Mouse (Mus musculus) gastrocnemius, adult 18-20 months (tissue): ENCODE data around the gene Shc3. TPM values are rescaled to one million over a fixed set of nuclear protein-coding genes. Genes with fewer than 3 reads are reported as not detected.

Source experiments
- DNase-seq: peaks from one replicate; pipeline ENCODE4 v3.0.0; 2021; ENCODE audit warnings: low spot score
- long read RNA-seq, 2 experiments: library from polyadenylated mRNA; stranded (forward); transcript quantifications; one replicate each; pipeline ENCODE4 v2.0.0; 2021
- total RNA-seq, 2 experiments: library from RNA; stranded (reverse); gene quantifications; 2 replicates each; pipeline ENCODE4 v1.2.3; 2021

Shc3 gene
- 1 to 10 TPM in 1 of 2 experiments, under 1 TPM in 1; 0.59 to 1.0 TPM for total RNA-seq
- long read RNA-seq, experiment 1: 0 reads
- long read RNA-seq, experiment 2: 0 reads

DNA sequence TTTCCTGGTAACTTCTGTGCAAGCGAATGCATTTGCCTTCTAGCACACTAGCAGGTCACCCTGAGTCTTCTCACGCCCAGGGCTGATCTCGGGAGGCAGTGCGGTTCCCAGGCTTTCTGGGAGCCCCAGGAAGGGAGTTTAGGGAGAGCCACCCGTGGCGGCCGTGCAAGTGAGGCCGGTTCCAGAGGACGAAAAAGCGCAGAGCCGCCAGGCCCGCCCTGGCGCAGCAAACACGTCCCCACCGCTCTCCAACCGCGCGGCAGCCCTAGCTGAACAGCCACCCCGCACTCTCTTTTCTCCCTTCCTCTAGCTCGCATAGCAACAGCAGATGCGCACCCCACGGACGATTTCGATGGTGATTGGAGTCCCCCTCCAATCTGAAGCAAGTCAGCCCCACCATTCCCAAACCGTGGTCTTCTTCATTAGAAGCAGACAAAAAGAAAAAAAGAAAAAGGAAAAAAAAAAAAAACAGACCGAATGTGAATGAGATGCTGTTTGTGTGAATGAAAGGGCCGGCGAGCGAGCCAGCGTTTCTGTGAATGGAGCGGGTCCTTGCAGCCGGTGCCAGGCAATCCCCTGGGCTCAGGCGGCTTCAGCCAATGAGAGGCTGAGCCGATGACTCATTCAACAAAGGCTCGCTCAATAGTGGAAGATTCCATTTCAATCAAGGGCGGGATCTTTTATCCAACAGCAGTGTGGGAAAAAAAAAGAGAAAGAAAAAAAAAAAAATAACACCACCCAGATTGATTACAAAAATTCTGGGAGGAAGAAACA lies at the start of gene Shc3:
TSS of gene Shc3 (minus strand) at position 509 of the 774 bp plus-strand sequence.
- peak; percentile 41 for DNase-seq

DNA sequence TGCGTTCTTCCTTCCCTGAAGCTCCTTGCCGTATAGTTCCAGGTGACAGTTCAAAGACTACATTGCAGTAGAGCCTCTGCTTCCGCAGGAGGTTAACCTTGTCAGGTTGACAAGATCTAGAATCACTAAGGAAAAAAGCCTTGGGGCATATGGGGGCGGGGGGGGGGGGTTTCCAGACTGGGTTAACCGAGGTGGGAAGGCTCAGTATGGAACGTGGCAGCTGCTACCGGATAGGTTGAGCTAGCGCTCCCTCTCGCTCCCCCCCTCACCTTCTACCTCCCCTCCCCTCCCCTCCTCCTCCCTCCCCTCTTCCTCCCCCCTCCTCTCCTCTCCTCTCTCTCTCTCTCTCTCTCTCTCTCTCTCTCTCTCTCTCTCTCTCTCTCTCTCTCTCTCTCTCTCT lies 49.4 kb upstream of the Shc3 start:
- DNase-seq: no peak

DNA sequence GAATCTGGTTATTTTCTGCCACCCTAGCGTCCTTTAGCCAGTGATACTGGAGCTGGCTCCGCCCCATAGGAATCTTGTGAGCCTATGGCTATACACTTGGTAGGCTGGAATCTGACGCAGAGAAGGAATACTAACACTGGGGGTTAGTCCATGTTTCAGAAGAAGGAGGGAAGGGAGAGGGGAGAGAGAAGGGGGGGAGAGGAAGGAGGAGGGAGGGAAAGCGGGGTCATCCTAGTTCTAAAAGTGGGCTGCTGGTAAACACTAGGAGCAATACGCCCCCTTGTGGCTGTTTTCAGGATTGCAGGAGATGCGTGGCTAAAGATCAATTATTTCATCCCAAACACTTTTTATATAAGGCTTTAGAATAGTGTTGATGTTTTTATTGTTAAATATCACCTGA lies 48.6 kb upstream of the Shc3 start:
- DNase-seq: peak; percentile 23

DNA sequence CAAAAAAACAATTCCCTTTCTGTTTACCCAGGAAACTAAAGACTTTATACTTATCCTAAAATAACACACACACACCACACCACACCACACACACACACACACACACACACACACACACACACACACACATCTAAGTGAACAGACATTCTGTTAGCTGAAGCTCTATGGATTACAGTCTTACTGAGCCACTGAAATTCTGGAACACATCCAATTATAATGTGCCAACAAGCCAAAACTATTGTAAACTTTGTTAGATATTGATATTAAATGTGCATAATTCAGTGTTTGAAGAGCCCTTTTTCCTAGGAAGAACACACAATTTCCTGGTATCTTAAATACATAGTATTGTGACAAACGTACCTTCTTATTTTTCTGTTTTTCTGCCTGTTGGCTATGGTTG lies 48.1 kb upstream of the Shc3 start:
- no peak for DNase-seq

DNA sequence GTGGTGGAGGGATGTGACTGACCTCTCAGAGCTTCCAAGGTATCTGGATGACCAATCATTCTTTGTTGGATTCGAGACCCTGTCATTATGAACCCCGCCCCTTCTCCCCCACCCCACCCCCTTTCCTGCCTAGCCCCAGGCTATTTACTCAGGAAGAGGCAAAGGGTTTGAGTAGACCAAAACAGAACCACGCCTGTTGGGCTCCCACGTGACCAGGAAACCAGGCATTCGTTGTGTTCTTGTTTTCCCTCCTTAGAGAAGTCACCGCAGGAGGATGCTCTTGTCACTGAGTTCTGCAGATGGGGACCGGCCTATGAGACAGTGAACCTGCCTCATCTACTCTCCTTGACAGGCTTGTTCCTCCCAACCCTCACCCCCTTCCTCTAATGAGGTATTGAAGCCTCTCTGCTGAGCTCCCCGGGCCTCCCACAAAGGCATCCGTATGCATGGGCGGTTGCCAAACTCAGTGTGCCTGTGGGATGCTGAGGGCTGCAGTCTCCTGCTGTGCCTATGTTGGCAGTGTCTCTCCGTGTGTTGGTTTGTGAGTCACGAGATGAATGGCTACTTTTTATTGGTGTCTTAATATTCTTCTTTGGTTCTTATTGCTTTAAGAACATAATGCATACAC lies 47.3 kb upstream of the Shc3 start:
- no peak for DNase-seq

DNA sequence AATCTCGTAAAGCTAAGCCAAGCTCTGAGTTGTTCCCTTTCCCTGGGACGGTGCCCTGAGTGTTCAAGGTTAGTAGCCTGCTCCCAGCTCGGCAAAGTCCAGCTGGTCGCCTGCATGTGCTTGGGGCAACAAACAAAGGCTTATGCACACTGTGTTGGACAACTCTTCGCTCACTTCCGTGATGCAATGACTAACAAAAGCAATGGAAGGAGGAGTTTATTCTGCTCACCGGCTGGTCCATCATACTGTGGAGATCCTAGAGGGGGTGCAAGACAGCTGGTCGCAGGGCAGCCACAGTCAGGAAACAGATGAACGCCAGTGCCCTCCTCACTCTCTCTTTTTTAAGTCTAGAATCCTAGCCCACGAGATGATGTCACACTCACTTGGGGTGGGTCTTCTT lies 46.6 kb upstream of the Shc3 start:
- DNase-seq: no peak

DNA sequence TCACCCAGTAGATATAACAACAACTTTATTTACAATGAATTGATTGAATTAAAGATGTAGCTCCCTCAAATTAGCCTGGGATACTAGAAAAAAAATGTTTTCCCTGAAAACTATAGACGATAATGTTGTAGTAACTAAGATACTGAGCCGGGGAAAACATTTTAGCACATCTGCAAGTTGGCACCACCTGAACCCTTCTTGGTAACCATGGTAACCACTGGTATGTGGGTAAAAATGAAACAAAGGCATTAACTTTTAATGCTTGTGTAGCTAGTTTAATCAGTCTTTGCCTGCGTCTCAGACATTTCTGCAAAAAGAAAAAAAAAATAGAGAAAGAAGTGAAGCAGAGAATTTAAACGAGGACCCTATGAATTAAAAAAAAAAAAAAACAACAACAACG lies 42.3 kb upstream of the Shc3 start:
- no peak for DNase-seq

DNA sequence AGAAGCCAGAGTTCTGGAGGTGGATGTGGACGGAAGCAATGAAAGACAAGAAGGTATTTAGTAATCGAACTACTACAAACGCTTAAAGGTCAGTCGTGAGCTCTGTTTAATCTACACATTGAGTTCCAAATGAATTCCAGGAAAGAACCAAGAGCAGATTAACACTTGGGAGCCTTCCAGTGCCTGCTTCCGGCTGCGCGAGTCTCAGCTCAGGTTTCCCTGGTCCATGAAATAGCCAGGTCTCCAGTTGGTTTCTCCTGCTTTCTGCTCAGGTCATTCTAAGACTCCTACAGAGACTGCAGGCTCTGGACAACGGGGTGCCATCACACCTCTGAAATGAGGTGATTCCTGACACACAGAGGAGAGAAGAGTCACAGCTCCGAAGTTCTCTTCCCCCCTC lies 41.8 kb upstream of the Shc3 start:
- no peak for DNase-seq

DNA sequence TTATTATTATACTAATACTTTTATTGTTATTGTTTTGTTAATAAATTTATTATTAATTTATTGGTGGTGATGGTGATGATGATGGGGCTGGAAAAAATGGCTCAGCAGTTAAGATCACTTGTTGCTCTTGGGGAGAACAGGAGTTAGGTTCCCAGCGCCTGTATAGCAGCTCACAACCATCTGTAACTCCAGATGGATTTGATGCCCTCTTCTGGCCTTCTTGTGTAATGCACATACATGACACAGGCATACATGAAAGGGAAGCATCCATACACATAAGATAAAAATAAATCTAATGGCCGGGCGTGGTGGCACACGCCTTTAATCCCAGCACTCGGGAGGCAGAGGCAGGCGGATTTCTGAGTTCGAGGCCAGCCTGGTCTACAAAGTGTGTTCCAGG lies 40.0 kb upstream of the Shc3 start:
- no peak for DNase-seq

DNA sequence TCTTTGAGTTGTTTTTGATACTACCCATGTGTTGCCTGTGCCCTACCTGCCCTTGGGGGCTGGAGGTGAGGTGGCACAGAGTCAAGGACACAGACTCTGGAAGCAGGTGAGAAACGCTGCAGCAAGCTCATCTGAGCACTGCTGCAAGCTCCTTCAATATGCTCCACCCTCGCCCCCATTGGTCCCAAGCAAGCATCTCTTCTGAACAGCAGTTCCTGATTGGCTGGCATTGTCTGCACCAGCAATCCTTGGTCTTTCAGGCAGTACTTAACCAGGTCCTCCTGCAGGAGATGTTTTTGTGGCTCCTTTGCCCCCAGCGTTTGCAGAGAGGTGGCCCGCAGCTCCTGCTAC lies 34.6 kb upstream of the Shc3 start:
- DNase-seq: no peak

DNA sequence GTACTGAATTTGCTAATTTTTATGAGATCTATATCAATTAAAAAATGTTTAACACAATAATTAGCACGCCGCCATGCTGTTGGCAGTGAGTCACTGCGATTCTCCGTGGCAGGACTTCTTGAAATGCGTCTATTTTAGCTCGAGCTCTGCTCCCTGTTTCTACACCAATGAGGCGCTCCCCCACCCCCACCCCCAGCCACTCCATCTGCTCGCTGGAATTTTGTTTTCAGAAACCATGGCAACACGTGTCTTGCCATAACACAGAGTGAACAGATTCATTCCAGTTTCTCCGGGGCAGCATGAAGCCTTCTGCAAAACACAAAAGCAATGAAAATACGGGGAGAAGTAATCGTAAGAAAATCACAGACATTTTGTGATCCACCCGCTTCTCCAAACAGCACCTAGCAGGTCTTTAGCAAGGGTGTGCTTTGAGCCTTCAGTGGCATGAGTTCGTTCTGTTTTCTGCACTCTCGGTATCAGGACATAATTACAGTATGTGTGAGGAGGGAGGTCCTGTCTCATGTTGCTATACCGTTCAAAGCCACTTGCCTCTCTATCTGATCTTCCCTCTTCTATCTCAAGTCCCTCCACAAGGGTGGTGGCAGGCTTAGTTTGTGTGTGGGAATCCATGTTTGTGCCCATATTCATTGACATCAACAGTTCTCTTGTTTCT lies 34.1 kb upstream of the Shc3 start:
- DNase-seq: peak; percentile 9

DNA sequence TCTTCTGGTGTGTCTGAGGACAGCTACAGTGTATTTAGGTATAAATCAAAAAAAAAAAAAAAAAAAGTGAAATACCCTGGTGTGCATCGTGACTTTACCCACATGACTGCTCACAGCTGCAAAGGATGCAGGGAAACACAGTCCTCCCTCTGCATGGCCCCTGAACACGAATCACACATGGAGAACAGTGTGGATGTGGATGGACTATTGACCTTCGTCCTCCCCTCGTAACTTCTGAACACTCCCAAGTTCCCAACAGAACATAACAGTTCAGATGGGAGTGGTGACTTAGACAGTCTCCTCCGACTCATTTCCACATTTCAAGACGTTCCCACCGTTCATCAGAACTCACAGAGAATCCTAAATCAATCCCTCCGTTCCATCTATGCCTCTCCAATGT lies 33.5 kb upstream of the Shc3 start:
- DNase-seq: no peak

DNA sequence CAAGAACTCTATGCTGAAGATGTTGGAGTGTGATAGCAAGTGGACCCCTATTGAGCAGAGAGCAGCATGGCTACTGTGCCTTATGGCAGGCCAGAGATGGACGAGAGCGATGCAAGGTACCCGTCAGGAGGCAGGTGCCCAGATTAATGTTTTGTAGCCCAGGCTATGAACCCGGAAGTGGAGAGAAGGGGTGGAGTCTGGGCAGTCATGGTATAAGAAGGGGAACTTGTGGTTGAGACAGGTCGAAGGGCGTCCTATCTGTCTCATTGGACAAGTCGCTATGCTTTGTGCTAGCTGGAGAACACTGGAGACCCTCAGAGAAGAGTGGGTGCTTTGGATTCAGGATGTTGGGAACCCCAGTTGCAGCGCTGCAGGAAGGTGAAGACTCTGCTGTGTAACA lies 30.9 kb upstream of the Shc3 start:
- no peak for DNase-seq

DNA sequence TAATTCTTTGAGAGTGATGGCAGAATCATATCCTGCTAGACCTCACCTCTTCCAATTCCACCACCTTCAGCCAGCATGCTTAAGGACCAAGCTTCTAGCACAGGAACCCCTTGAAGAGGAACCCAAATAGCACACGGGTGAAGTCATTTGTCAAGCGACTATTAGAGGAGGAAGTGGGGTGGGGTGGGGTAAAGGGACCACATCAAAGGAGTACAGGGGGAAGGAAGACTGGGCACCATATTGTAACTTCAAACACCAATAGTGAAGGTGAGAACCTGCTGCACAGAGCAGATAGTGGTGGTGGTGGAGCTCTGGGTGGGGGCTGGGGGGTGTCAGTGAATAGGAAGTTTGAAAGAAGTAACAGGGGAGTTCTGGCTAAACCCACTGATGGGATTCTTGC lies 28.8 kb upstream of the Shc3 start:
- no peak for DNase-seq

DNA sequence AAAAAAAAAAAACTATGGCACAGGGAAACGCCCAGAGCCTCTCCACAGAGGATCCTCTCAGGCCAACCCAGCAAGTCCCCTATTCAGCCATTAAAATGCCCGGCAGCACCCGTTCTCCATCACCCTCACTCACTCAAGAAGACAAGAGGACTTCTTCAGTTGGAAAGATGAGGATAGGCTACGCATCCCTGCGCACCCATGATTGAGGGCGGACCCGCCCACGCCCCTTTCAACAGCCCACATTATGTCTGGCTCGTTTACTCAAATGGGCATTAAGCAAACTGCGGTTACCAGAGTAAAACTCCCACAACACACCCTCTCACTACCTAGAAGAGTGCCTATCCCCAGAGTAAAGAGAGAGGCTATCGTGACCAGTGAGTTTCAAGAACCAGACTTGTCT lies 26.2 kb upstream of the Shc3 start:
- no peak for DNase-seq

DNA sequence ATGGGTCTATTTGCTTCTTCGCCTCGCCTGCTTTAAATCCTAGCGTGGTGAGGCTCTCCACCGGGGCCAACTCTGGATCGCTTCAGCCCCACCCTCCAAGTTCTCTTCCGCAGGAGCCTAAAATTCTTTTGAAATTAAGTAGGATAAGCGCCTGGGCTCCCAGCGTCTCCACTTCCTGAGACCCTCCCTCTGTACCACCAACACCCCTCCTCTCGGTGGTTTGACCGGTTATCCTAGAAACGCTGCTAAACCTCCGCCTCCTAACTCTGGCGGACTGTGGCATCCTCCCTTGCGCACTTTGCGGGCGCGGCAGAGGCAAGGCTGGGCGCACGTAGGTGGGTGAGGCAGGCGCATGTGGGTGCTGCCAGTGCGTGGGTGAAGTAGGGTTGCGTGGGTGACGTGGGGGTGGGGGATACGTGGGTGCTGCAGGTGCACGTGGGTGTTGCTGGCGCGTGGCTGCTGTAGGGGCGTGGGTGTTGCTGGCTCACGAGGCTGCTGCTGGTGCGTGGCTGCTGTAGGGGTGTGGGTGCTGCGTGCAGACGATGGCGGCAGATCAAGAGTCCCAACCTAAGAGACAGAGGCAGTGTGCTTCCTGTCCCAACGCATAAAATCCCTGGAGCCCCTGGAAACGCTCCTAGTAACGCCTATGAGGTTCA lies 25.6 kb upstream of the Shc3 start:
- DNase-seq: no peak

DNA sequence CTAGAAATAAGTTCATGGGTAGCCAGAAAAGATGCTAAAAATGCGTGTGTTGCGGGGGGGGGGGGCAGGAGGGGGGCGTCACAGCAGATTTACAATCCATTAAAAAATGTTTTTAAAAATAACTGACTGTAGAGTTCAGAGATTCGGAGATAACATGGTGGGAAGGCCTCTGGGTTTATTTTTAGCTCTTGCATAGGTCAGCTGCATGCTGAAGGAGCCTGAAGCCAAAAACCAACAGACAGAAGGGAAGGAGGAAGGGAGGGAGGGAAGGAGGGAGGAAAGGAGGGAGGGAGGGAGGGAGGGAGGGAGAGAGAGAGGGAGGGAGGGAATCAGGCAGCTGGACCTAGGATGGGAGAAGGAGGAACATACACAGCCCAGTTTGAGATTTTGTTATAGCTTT lies 18.8 kb upstream of the Shc3 start:
- no peak for DNase-seq

DNA sequence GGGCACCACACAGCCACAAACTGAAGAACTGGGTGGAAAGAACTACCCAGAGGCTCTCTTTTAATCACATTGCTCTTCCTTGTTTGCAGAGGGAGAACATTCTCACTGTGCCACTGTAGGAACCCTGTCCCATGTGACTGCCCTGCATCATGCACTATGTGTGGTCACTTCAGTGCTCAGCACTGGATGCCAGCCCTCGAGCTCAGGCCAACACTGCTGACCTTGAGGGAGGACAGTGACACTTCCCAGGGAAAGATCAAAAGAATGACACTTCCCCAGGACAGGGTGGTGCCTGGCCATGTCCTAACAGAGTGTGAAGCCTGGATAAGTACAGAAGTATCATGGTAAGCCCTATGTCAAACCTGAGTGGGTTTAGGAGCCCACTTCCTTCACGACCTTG lies 13.0 kb upstream of the Shc3 start:
- DNase-seq: no peak

DNA sequence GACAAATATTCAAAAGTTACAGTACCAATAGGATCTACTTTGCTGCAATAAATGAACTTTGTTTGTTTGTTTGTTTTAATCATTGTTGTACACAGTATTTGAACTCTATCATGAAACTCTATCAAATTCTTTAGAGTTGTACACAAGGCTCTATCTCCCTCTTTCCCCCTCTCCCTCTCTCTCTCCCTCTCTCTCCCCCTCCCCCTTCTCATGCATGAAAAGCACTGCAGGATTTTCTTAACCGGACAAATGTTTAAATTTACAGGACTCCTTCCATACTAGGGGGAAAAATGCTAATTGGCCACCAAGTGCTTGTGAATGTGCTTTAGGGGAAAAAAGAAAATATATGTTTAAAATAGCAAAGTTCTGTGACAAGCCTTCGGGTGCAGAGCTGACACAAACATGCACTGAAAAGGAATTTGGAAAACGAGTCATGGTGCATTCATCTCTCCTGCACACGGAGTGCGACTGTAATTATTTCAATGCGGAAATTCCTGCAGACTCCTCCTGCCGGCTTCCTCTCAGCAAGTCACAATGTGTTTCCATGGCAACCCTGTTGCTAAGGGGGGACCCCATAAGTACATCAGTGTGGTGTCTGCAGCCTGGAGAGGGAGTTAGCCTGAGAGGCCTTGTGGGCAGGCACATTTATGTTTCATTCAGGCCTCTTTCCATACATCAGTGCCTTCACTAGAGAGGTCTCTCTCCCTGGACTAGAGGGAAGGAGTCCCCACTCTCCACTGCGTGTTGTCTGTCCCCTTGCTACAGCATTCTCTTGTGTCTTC lies 11.2 kb upstream of the Shc3 start:
- no peak for DNase-seq

DNA sequence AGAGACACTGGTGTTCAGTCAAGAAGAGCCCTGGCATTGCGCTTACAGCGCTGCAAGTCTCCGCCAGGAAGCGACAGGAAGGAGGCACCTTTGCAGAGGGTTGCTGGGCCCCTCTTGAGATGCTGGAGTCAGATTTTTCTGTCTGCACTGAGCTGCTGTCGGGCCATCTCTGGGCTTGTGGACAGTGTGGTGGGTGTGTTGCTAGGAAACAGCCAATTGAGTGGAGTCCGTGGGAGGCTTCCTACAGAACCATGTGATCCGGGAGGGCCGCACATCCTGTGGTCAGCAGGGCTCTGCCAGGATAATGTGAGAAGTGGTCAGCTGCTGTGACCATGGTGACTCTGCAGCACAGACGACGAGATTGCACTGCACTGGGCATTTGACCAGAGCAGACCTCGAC lies 4.6 kb upstream of the Shc3 start:
- DNase-seq: no peak

DNA sequence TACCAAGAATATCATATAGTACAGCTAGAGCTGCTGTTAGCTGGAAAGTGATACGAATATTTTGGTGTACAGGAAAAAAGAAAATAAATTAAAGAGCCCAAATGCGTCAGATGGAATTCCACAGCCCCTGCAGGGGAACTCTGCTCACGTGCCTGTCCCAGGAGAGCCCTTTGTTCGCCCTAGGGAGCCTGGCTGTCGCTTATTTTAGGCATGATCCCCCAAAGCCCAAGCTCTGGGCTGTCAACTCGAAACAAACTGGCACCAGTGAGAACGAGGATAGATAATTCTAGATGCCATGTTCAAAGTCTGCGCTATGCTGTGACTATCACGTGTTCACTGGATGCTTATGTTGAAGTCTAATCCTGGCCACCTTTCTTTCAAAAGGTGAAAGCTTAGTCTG lies 892 bp upstream of the Shc3 start:
- DNase-seq: no peak

DNA sequence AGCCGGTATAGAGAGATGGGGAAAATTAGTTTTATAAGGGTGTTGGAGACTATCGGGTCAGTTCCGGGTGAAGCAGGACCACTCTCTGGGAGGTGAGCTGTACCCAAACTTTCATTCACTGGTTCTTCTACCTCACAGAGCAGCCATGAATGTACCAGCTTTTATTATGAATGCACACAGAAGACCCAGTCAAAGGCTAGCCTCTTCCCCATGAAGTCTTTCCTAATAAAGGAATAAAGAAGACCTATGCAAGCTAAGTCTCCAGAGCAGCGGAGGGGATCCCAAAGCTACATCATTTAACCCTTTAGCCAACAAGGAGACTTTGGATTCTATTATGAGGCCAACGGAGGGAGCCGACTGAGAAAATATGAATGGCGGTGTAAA lies 458 bp upstream of the Shc3 start:
- DNase-seq: no peak
